Mouse (Mus musculus): ENCODE data around the gene Coasy.
A peak's percentile ranks its signal among the peaks of the same experiment; 100 is the strongest.
"Not testable (repeated sequence)": the region's sequence is repeated elsewhere in the genome, so short reads cannot be mapped to it uniquely, and the experiment has no call there.

The Coasy gene

GRCm38 (mm10) chr11:101087682-101088055 is 5.3 kb downstream of the Coasy start:
- DNase-seq (ENCODE audit: low spot score in 2 of 2) = no peak

- DNase-seq (ENCODE audit: low spot score in 2 of 2) = no peak
Measured at GRCm38 (mm10) chr11:101089931-101090330, 7.6 kb downstream of the Coasy start.

GRCm38 (mm10) chr11:101094930-101095313 is 12.6 kb downstream of the Coasy start:
- no peak for DNase-seq (ENCODE audit: low spot score in 2 of 2)

GRCm38 (mm10) chr11:101095314-101096024 is 13.1 kb downstream of the Coasy start, which contains the start of gene Psmc3ip:
Gene Psmc3ip (minus strand): TSS chr11:101095436.
- peak; percentile 92 to 93 for DNase-seq (ENCODE audit: low spot score in 2 of 2)

GRCm38 (mm10) chr11:101098231-101098630 is 15.9 kb downstream of the Coasy start:
- no peak for DNase-seq (ENCODE audit: low spot score in 2 of 2)

GRCm38 (mm10) chr11:101103011-101103410 is 20.6 kb downstream of the Coasy start:
- no peak for DNase-seq (ENCODE audit: low spot score in 2 of 2)

- DNase-seq (ENCODE audit: low spot score in 2 of 2) = no peak
Measured at GRCm38 (mm10) chr11:101109351-101109750, 27.0 kb downstream of the Coasy start.

- DNase-seq (ENCODE audit: low spot score in 2 of 2) = no peak
Measured at GRCm38 (mm10) chr11:101110708-101111107, 28.3 kb downstream of the Coasy start.

GRCm38 (mm10) chr11:101111178-101111577 is 28.8 kb downstream of the Coasy start:
- DNase-seq (ENCODE audit: low spot score in 2 of 2) = no peak

GRCm38 (mm10) chr11:101112186-101112585 is 29.8 kb downstream of the Coasy start:
- DNase-seq (ENCODE audit: low spot score in 2 of 2) = no peak

- DNase-seq (ENCODE audit: low spot score in 2 of 2) = no peak
Measured at GRCm38 (mm10) chr11:101115564-101115963, 33.2 kb downstream of the Coasy start.

- no peak for DNase-seq (ENCODE audit: low spot score in 2 of 2)
Measured at GRCm38 (mm10) chr11:101118105-101118504, 35.7 kb downstream of the Coasy start.

GRCm38 (mm10) chr11:101119131-101119760 is 36.9 kb downstream of the Coasy start:
- DNase-seq (ENCODE audit: low spot score in 2 of 2) = no peak

- DNase-seq (ENCODE audit: low spot score in 2 of 2) = peak; percentile 98 to 99
Measured at GRCm38 (mm10) chr11:101119761-101120544, 37.6 kb downstream of the Coasy start, which contains the start of the genes Retreg3 and Tubg1. Gene Retreg3 (minus strand): TSS chr11:101119893. Gene Tubg1 (plus strand): TSS chr11:101119938.

- DNase-seq (ENCODE audit: low spot score in 2 of 2) = no peak
Measured at GRCm38 (mm10) chr11:101120545-101121188, 38.3 kb downstream of the Coasy start.

GRCm38 (mm10) chr11:101124494-101124893 is 42.1 kb downstream of the Coasy start:
- DNase-seq (ENCODE audit: low spot score in 2 of 2) = not testable (repeated sequence)

GRCm38 (mm10) chr11:101125008-101125407 is 42.6 kb downstream of the Coasy start:
- DNase-seq (ENCODE audit: low spot score in 2 of 2) = not testable (repeated sequence)

GRCm38 (mm10) chr11:101127075-101127474 is 44.7 kb downstream of the Coasy start:
- no peak for DNase-seq (ENCODE audit: low spot score in 2 of 2)

GRCm38 (mm10) chr11:101128996-101129577 is 46.7 kb downstream of the Coasy start:
- DNase-seq (ENCODE audit: low spot score in 2 of 2) = no peak

- no peak for DNase-seq (ENCODE audit: low spot score in 2 of 2)
Measured at GRCm38 (mm10) chr11:101130056-101130756, 47.8 kb downstream of the Coasy start.

GRCm38 (mm10) chr11:101131187-101131586 is 48.8 kb downstream of the Coasy start:
- no peak for DNase-seq (ENCODE audit: low spot score in 2 of 2)

Data from frontal cortex, postnatal 10 days (tissue).